Mouse (Mus musculus): ENCODE measurements around the gene Bicdl1. TPM values are rescaled to one million over a fixed set of nuclear protein-coding genes. Genes with fewer than 3 reads are reported as not detected.

Gene Bicdl1
- polyA plus RNA-seq, 1 experiment: 3.1 TPM

GRCm38 (mm10) chr5:115685126-115685525, 46.3 kb downstream of the Bicdl1 start:
- Histone ChIP-seq H3K4me3 (ENCODE audit: insufficient read depth, low read length) (no peak overlapping the region), H3K4me1 (ENCODE audit: control insufficient read depth, insufficient read depth, low read length) (no peaks in the 10 kb centered on the region), H3K27ac (ENCODE audit: insufficient read depth, low read depth, low read length) (no peak overlapping the region)
- TF ChIP-seq POLR2A (IDR thresholded peaks at IDR 0.05; ENCODE audit: borderline replicate concordance, low read depth, low read length): no peak
- no peak for TF ChIP-seq CTCF (IDR thresholded peaks at IDR 0.05; ENCODE audit: low read depth, low read length)

- TF ChIP-seq POLR2A (IDR thresholded peaks at IDR 0.05; ENCODE audit: borderline replicate concordance, low read depth, low read length) (no peak), CTCF (IDR thresholded peaks at IDR 0.05; ENCODE audit: low read depth, low read length) (no peak)
- no peaks in the 10 kb centered on the region for H3K4me1 ChIP-seq (ENCODE audit: control insufficient read depth, insufficient read depth, low read length)
- no peak overlapping the region for H3K4me3 ChIP-seq (ENCODE audit: insufficient read depth, low read length)
- H3K27ac ChIP-seq (ENCODE audit: insufficient read depth, low read depth, low read length): no peak overlapping the region
Measured at GRCm38 (mm10) chr5:115671846-115672245, 59.6 kb downstream of the Bicdl1 start.

- TF ChIP-seq POLR2A (IDR thresholded peaks at IDR 0.05; ENCODE audit: borderline replicate concordance, low read depth, low read length) (no peak), CTCF (IDR thresholded peaks at IDR 0.05; ENCODE audit: low read depth, low read length) (no peak)
- Histone ChIP-seq H3K4me1 (ENCODE audit: control insufficient read depth, insufficient read depth, low read length) (no peaks in the 10 kb centered on the region), H3K27ac (ENCODE audit: insufficient read depth, low read depth, low read length) (no peak overlapping the region), H3K4me3 (ENCODE audit: insufficient read depth, low read length) (no peak overlapping the region)
Measured at GRCm38 (mm10) chr5:115670406-115670805, 61.0 kb downstream of the Bicdl1 start.

- no peak overlapping the region for H3K4me3 ChIP-seq (ENCODE audit: insufficient read depth, low read length)
- no peaks in the 10 kb centered on the region for H3K4me1 ChIP-seq (ENCODE audit: control insufficient read depth, insufficient read depth, low read length)
- no peak overlapping the region for H3K27ac ChIP-seq (ENCODE audit: insufficient read depth, low read depth, low read length)
- no peak for TF ChIP-seq POLR2A (IDR thresholded peaks at IDR 0.05; ENCODE audit: borderline replicate concordance, low read depth, low read length)
- TF ChIP-seq CTCF (IDR thresholded peaks at IDR 0.05; ENCODE audit: low read depth, low read length): no peak
Measured at GRCm38 (mm10) chr5:115669974-115670373, 61.4 kb downstream of the Bicdl1 start.

GRCm38 (mm10) chr5:115668986-115669385, 62.4 kb downstream of the Bicdl1 start:
- Histone ChIP-seq H3K4me3 (ENCODE audit: insufficient read depth, low read length) (no peak overlapping the region), H3K27ac (ENCODE audit: insufficient read depth, low read depth, low read length) (no peak overlapping the region), H3K4me1 (ENCODE audit: control insufficient read depth, insufficient read depth, low read length) (no peaks in the 10 kb centered on the region)
- TF ChIP-seq POLR2A (IDR thresholded peaks at IDR 0.05; ENCODE audit: borderline replicate concordance, low read depth, low read length) (no peak), CTCF (IDR thresholded peaks at IDR 0.05; ENCODE audit: low read depth, low read length) (no peak)

- no peak for TF ChIP-seq CTCF (IDR thresholded peaks at IDR 0.05; ENCODE audit: low read depth, low read length)
- TF ChIP-seq POLR2A (IDR thresholded peaks at IDR 0.05; ENCODE audit: borderline replicate concordance, low read depth, low read length): no peak
- no peak overlapping the region for H3K27ac ChIP-seq (ENCODE audit: insufficient read depth, low read depth, low read length)
- H3K4me3 ChIP-seq (ENCODE audit: insufficient read depth, low read length): no peak overlapping the region
- no peaks in the 10 kb centered on the region for H3K4me1 ChIP-seq (ENCODE audit: control insufficient read depth, insufficient read depth, low read length)
Measured at GRCm38 (mm10) chr5:115667894-115668293, 63.5 kb downstream of the Bicdl1 start.

- H3K27ac ChIP-seq (ENCODE audit: insufficient read depth, low read depth, low read length): no peak overlapping the region
- H3K4me1 ChIP-seq (ENCODE audit: control insufficient read depth, insufficient read depth, low read length): no peaks in the 10 kb centered on the region
- no peak overlapping the region for H3K4me3 ChIP-seq (ENCODE audit: insufficient read depth, low read length)
- TF ChIP-seq CTCF (IDR thresholded peaks at IDR 0.05; ENCODE audit: low read depth, low read length): no peak
- TF ChIP-seq POLR2A (IDR thresholded peaks at IDR 0.05; ENCODE audit: borderline replicate concordance, low read depth, low read length): no peak
Measured at GRCm38 (mm10) chr5:115667210-115667609, 64.2 kb downstream of the Bicdl1 start.

GRCm38 (mm10) chr5:115666366-115667065, 64.9 kb downstream of the Bicdl1 start:
- H3K4me1 ChIP-seq (ENCODE audit: control insufficient read depth, insufficient read depth, low read length): no peaks in the 10 kb centered on the region
- no peak overlapping the region for H3K27ac ChIP-seq (ENCODE audit: insufficient read depth, low read depth, low read length)
- TF ChIP-seq CTCF (IDR thresholded peaks at IDR 0.05; ENCODE audit: low read depth, low read length): no peak
- no peak for TF ChIP-seq POLR2A (IDR thresholded peaks at IDR 0.05; ENCODE audit: borderline replicate concordance, low read depth, low read length)
- no peak overlapping the region for H3K4me3 ChIP-seq (ENCODE audit: insufficient read depth, low read length)

- Histone ChIP-seq H3K27ac (ENCODE audit: insufficient read depth, low read depth, low read length) (no peak overlapping the region), H3K4me1 (ENCODE audit: control insufficient read depth, insufficient read depth, low read length) (no peaks in the 10 kb centered on the region), H3K4me3 (ENCODE audit: insufficient read depth, low read length) (no peak overlapping the region)
- no peak for TF ChIP-seq CTCF (IDR thresholded peaks at IDR 0.05; ENCODE audit: low read depth, low read length)
- no peak for TF ChIP-seq POLR2A (IDR thresholded peaks at IDR 0.05; ENCODE audit: borderline replicate concordance, low read depth, low read length)
Measured at GRCm38 (mm10) chr5:115662658-115663057, 68.8 kb downstream of the Bicdl1 start.

GRCm38 (mm10) chr5:115658352-115658751, 73.1 kb downstream of the Bicdl1 start:
- H3K4me3 ChIP-seq (ENCODE audit: insufficient read depth, low read length): no peak overlapping the region
- H3K27ac ChIP-seq (ENCODE audit: insufficient read depth, low read depth, low read length): no peak overlapping the region
- H3K4me1 ChIP-seq (ENCODE audit: control insufficient read depth, insufficient read depth, low read length): peaks cover 2% of the 10 kb centered on the region; the same call in 1 of the 2 replicates
- TF ChIP-seq POLR2A (IDR thresholded peaks at IDR 0.05; ENCODE audit: borderline replicate concordance, low read depth, low read length) (no peak), CTCF (IDR thresholded peaks at IDR 0.05; ENCODE audit: low read depth, low read length) (no peak)
